Mouse (Mus musculus) stomach, postnatal 0 days (tissue): ENCODE data around the gene Cnn2. TPM values are rescaled to one million over a fixed set of nuclear protein-coding genes. Genes with fewer than 3 reads are reported as not detected.

Source experiments
- ATAC-seq: fragments of 200-750 bp; cut with Nextera tagmentation; 2 replicates; pipeline ENCODE4 v1.8.0; 2017; ENCODE audit not compliant: low FRiP score, low TSS enrichment
- DNase-seq: peaks from one replicate; pipeline ENCODE4 v3.0.0-alpha.2; 2016; ENCODE audit warnings: low spot score
- H3K27ac ChIP-seq: fragments of 300-500 bp; sonication (generic); replicated peaks from 2 replicates; pipeline ENCODE4 v1.5.1; 2014; ENCODE audit warnings: mild to moderate bottlenecking, control low read depth
- H3K27me3 ChIP-seq: fragments of 300-500 bp; sonication (generic); 2 replicates; pipeline ENCODE4 v1.6.1; 2014; ENCODE audit warnings: low read length; ENCODE audit not compliant: control insufficient read depth, insufficient read depth
- H3K36me3 ChIP-seq: fragments of 300-500 bp; sonication (generic); 2 replicates; pipeline ENCODE4 v1.6.1; 2014; ENCODE audit warnings: low read length, mixed read lengths; ENCODE audit not compliant: control insufficient read depth, insufficient read depth
- H3K4me1 ChIP-seq: fragments of 300-500 bp; sonication (generic); replicated peaks from 2 replicates; pipeline ENCODE4 v1.6.1; 2014; ENCODE audit warnings: antibody characterized with exemption; ENCODE audit not compliant: control insufficient read depth, insufficient read depth
- H3K4me2 ChIP-seq: fragments of 300-500 bp; sonication (generic); replicated peaks from 2 replicates; pipeline ENCODE4 v1.6.1; 2014; ENCODE audit warnings: low read depth, mild to moderate bottlenecking, control low read depth, moderate library complexity
- H3K4me3 ChIP-seq: fragments of 300-500 bp; sonication (generic); 2 replicates; pipeline ENCODE4 v1.5.1; 2014; ENCODE audit warnings: low read depth, low read length, control low read depth
- H3K9ac ChIP-seq: fragments of 300-500 bp; sonication (generic); 2 replicates; pipeline ENCODE4 v1.6.1; 2014; ENCODE audit warnings: mild to moderate bottlenecking, low read length, control low read depth, mixed read lengths
- H3K9me3 ChIP-seq: fragments of 300-500 bp; sonication (generic); 2 replicates; pipeline ENCODE4 v1.6.1; 2016; ENCODE audit warnings: low read length; ENCODE audit not compliant: control insufficient read depth
- CTCF ChIP-seq: IDR thresholded peaks from 2 replicates; pipeline ENCODE4 v1.5.1; 2016; ENCODE audit warnings: antibody characterized with exemption, low read depth, mild to moderate bottlenecking, moderate library complexity
- EP300 ChIP-seq: optimal IDR thresholded peaks from 2 replicates; pipeline ENCODE3; 2016; ENCODE audit warnings: antibody characterized with exemption
- WGBS: fragments of 180-500 bp; shearing (Covaris S2); extraction: QIAGEN DNeasy Blood & Tissue Kit; methylation state at CpG from one replicate; pipeline ENCODE4 v1.1.7; 2014; 5-methylcytosine and 5-hydroxymethylcytosine counted together
- polyA plus RNA-seq: library from polyadenylated mRNA; unstranded; fragments of >200 nt; fragmentation: Nextera tagmentation; extraction: Ambion mirVana; gene quantifications from 2 replicates; pipeline ENCODE4 v1.2.1, GENCODE M21; 2015

Cnn2 gene
- polyA plus RNA-seq, 1 experiment from 2014 or later, result 245 TPM

DNA sequence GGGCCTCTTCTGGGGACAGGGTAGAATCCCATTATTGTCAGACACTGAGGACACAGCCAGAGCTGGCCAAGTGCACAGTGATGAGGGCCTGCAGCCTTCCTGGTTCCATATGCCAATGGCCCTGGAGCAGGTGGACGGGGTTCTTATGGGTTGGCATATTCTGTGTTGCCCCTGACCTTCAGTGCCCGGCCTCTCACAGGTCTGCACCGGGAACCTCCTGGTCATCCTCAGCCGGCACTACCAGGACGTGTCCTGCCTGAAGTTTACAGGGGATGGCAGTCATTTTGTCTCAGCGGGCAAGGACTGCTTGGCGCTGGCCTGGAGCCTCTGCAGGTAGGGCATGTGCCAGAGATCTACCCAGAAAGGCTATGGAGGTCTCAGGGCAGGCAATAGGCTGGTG lies 23.7 kb upstream of the Cnn2 start:
- ATAC-seq (no peak), DNase-seq (no peak)
- Histone ChIP-seq H3K4me3 (no peak overlapping the region), H3K27ac (no peak overlapping the region), H3K9me3 (no peaks in the 10 kb centered on the region), H3K4me2 (no peak overlapping the region), H3K4me1 (no peaks in the 10 kb centered on the region), H3K36me3 (peaks cover 18% of the 10 kb centered on the region), H3K27me3 (no peaks in the 10 kb centered on the region), H3K9ac (no peak overlapping the region)
- TF ChIP-seq EP300, result no peak
- TF ChIP-seq CTCF, result no peak
- 92% methylated on average over 7 of the region's 7 CpGs for WGBS

DNA sequence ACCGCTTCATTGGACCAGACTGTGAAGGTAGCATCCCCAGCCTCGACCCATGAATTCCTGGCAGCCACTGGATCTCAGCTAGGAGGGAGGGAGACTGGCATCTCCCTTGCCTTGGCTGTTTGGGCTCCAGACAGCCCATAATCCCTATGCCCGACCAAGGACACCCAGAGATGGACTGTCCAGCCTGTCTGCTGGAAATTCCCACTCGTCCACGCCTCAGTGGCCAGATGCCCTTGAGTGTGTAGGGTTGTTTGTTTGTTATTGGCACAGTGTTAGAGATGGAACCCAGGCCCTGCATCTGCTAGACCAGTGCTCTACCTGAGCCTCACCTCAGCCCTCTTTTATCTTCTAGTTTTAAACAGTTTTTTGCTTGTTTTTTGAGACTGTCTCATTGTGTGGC lies 23.1 kb upstream of the Cnn2 start:
- TF ChIP-seq EP300, result no peak
- no peak for TF ChIP-seq CTCF

DNA sequence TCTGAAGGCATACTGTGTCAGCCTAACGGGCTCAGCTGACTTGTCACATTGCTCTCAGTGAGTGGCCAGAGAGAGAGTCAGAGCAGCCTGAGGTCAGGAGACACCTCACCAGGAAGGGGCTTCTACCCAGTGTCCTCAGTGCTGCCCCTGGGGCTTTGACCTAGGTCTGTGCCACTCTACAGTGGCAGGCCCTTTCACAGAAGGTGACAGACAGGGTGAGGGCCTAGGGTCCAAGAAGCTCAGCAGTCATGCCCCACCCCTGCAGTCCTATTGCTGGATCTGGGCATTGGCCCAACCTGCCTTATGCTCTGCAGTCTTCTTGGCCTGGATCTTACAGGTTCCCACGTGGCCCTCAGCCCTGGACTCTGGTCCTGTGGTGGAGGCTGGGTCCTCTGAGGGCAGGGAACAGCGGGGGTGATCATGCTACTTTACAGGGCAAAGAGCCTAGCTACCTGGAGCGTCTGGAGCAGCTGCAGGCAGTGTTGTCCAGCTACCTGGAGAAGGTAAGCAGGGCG lies 21.4 kb upstream of the Cnn2 start:
- Histone ChIP-seq H3K9me3 (no peaks in the 10 kb centered on the region), H3K4me2 (no peak overlapping the region), H3K36me3 (peaks cover 18% of the 10 kb centered on the region), H3K4me1 (no peaks in the 10 kb centered on the region), H3K27ac (no peak overlapping the region), H3K27me3 (no peaks in the 10 kb centered on the region), H3K9ac (no peak overlapping the region), H3K4me3 (no peak overlapping the region)
- no peak for TF ChIP-seq EP300
- TF ChIP-seq CTCF, result no peak
- DNase-seq (no peak), ATAC-seq (no peak)
- WGBS, result 90% methylated on average over 5 of the region's 5 CpGs

More for the DNA sequence above, 23.1 kb upstream of the Cnn2 start:
- no peak overlapping the region for H3K9ac ChIP-seq
- H3K27me3 ChIP-seq, result no peaks in the 10 kb centered on the region
- DNase-seq (no peak), ATAC-seq (no peak)
- peaks cover 18% of the 10 kb centered on the region for H3K36me3 ChIP-seq
- no peaks in the 10 kb centered on the region for H3K4me1 ChIP-seq
- no peak overlapping the region for H3K4me2 ChIP-seq
- no peaks in the 10 kb centered on the region for H3K9me3 ChIP-seq
- H3K4me3 ChIP-seq, result no peak overlapping the region
- H3K27ac ChIP-seq, result no peak overlapping the region
- WGBS, result 94% methylated on average over 5 of the region's 5 CpGs

DNA sequence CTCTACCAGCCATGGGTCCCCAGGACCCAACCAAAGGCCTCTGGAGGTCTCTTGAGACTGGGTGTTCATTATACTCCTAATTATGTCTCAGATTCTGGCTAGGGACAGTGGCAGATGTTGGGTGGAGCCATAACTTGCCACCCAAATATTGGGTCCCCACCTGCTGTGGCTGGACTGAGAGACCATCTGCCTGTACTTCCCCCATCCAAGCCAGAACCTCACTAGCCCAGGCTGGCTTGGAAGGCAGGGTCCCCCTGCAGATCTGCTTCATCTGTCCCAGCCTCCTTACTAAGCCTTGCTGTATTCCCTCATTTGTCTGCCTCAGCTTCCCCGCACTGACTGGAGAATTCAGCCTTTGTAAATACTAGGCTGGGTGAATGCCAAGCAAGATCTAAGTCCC lies 20.2 kb upstream of the Cnn2 start:
- Histone ChIP-seq H3K4me3 (no peak overlapping the region), H3K9ac (no peak overlapping the region), H3K9me3 (no peaks in the 10 kb centered on the region), H3K27me3 (no peaks in the 10 kb centered on the region), H3K27ac (no peak overlapping the region), H3K36me3 (peaks cover 15% of the 10 kb centered on the region), H3K4me2 (no peak overlapping the region), H3K4me1 (no peaks in the 10 kb centered on the region)
- ATAC-seq, result no peak
- 65% methylated on average over 1 of the region's 1 CpGs for WGBS
- TF ChIP-seq EP300, result no peak
- no peak for TF ChIP-seq CTCF
- no peak for DNase-seq

DNA sequence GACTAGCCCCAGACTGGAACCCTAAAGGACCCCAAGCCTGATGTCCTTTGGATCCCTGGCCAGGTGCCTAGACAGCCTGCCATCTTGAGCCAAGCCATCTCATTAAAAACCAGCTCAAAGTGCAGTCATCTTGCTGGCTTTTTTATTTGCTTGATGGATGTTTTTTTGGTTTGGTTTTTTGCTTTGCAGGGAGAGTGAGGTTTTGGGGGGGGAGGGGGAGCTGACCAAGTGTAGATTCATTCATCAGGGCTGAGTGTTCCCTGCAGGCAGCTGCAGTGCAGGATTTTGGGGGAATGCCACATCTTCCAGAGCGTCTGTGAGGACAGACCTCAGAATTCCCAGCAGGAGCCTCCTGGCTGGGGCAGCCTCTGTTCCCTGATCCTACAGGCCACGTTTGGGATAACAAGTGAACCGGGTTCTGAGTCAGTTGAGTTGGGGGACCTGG lies 19.2 kb upstream of the Cnn2 start:
- H3K4me1 ChIP-seq, result no peaks in the 10 kb centered on the region
- H3K27me3 ChIP-seq, result no peaks in the 10 kb centered on the region
- H3K9me3 ChIP-seq, result no peaks in the 10 kb centered on the region
- ATAC-seq (no peak), DNase-seq (no peak)
- 17% methylated on average over 3 of the region's 3 CpGs for WGBS
- H3K4me2 ChIP-seq, result no peak overlapping the region
- no peak overlapping the region for H3K27ac ChIP-seq
- TF ChIP-seq EP300 (no peak), CTCF (peak; percentile 32; the same call in 1 of the 2 replicates)
- no peak overlapping the region for H3K9ac ChIP-seq
- H3K4me3 ChIP-seq, result no peak overlapping the region
- H3K36me3 ChIP-seq, result peaks cover 15% of the 10 kb centered on the region

DNA sequence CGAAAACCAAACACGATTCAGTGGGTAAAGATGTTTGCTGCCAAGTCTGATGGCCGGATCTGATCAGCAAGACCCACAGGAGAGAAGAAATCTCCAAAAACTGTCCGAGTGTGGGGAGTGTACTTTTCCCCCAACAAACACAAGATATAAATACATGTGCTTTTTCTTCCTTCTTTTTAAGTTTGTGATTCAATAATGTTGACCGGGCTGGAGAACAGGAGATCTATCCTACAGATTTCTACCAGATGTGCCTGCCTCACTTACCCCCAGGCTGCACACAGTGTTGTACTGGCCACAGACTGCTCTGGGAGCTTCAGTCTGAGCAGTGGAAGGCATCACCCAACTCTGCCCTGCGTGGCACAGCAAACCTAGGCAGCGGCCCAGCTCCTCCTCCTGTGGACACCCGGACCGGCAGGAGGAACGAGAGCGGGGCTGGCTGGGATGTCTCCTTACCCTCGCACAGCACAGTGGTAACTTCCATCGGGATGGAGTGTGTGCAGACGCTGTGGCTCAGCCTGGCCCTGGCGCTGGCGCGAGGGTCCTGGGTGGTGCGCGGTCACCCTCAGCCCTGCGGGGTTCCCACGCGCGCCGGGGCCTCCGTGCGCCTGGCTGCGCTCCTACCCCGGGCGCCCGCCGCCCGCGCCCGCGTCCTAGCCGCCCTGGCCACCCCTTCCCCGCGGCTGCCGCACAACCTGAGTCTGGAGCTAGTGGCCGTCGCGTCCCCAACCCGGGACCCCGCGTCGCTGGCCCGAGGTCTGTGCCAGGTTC lies 17.8 kb upstream of the Cnn2 start, which contains the start of gene Grin3b:
Gene Grin3b (plus strand): TSS at position 301 of the 768 bp plus-strand sequence.
- WGBS, result 6% methylated on average over 38 of the region's 47 CpGs
- H3K9ac ChIP-seq, result peak within 1 kb of the TSS; percentile 47
- H3K4me1 ChIP-seq, result no peaks in the 10 kb centered on the region
- H3K4me3 ChIP-seq, result peak within 1 kb of the TSS; percentile 36
- peak; percentile 11; the same call in 1 of the 2 replicates for ATAC-seq
- TF ChIP-seq EP300 (no peak), CTCF (no peak)
- H3K27me3 ChIP-seq, result no peaks in the 10 kb centered on the region
- no peak within 1 kb of the TSS for H3K27ac ChIP-seq
- H3K9me3 ChIP-seq, result no peaks in the 10 kb centered on the region
- H3K36me3 ChIP-seq, result peaks cover 16% of the 10 kb centered on the region
- H3K4me2 ChIP-seq, result peak within 1 kb of the TSS; percentile 64
- DNase-seq, result no peak
